Mouse (Mus musculus) heart, adult 2 months (tissue): ENCODE data around the gene Zfp120.

Experiments used
- CTCF ChIP-seq: fragments of 200-600 bp; IDR thresholded peaks from 2 replicates; pipeline ENCODE4 v1.8.1; 2022; ENCODE audit warnings: antibody characterized with exemption, mild to moderate bottlenecking, moderate library complexity
- POLR2A ChIP-seq: fragments of 200-500 bp; IDR thresholded peaks from 2 replicates; pipeline ENCODE4 v1.6.1; 2011; ENCODE audit warnings: mild to moderate bottlenecking, low read depth, low read length, control low read depth; ENCODE audit not compliant: insufficient read depth

- TF ChIP-seq POLR2A (no peak), CTCF (no peak)
Measured at GRCm38 (mm10) chr2:150166703-150167102, 30.2 kb upstream of the Zfp120 start.
